Mouse (Mus musculus) heart, postnatal 0 days (tissue): ENCODE data around the gene Mgst1. TPM values are rescaled to one million over a fixed set of nuclear protein-coding genes. Genes with fewer than 3 reads are reported as not detected.

ENCODE experiments used
- ATAC-seq: fragments of 200-750 bp; cut with Nextera tagmentation; 2 replicates; pipeline ENCODE4 v1.8.0; 2017; ENCODE audit warnings: low read depth, moderate number of reproducible peaks, moderate library complexity; ENCODE audit not compliant: insufficient read depth
- DNase-seq: peaks from one replicate; pipeline ENCODE4 v3.0.0-alpha.2; 2016; ENCODE audit warnings: low spot score
- H3K27ac ChIP-seq: fragments of 300-500 bp; sonication (generic); 2 replicates; pipeline ENCODE4 v1.5.1; 2014; ENCODE audit warnings: low read depth, mild to moderate bottlenecking
- H3K27me3 ChIP-seq: fragments of 300-500 bp; sonication (generic); 2 replicates; pipeline ENCODE4 v1.6.1; 2014; ENCODE audit warnings: low read length, mixed read lengths; ENCODE audit not compliant: control insufficient read depth, insufficient read depth
- H3K36me3 ChIP-seq: fragments of 300-500 bp; sonication (generic); replicated peaks from 2 replicates; pipeline ENCODE4 v1.6.1; 2014; ENCODE audit warnings: low read length, mixed read lengths; ENCODE audit not compliant: control insufficient read depth, insufficient read depth
- H3K4me1 ChIP-seq: fragments of 300-500 bp; sonication (generic); 2 replicates; pipeline ENCODE4 v1.6.1; 2014; ENCODE audit warnings: antibody characterized with exemption; ENCODE audit not compliant: control insufficient read depth, insufficient read depth
- H3K4me2 ChIP-seq: fragments of 300-500 bp; sonication (generic); 2 replicates; pipeline ENCODE4 v1.6.1; 2014; ENCODE audit warnings: low read depth, mild to moderate bottlenecking, low read length, moderate library complexity
- H3K4me3 ChIP-seq: fragments of 300-500 bp; sonication (generic); 2 replicates; pipeline ENCODE4 v1.5.1; 2014; ENCODE audit warnings: low read depth, low read length
- H3K9ac ChIP-seq: fragments of 300-500 bp; sonication (generic); replicated peaks from 2 replicates; pipeline ENCODE4 v1.6.1; 2014; ENCODE audit warnings: low read depth, low read length, mixed read lengths
- H3K9me3 ChIP-seq: fragments of 300-500 bp; sonication (generic); replicated peaks from 2 replicates; pipeline ENCODE4 v1.6.1; 2016; ENCODE audit warnings: low read length; ENCODE audit not compliant: control insufficient read depth
- CTCF ChIP-seq: IDR thresholded peaks from 2 replicates; pipeline ENCODE4 v1.5.1; 2016; ENCODE audit warnings: antibody characterized with exemption, control low read depth, low read depth
- EP300 ChIP-seq: IDR thresholded peaks from 2 replicates; pipeline ENCODE4 v1.6.1; 2016; ENCODE audit warnings: antibody characterized with exemption, low read depth
- WGBS: fragments of 180-500 bp; shearing (Covaris S2); extraction: QIAGEN DNeasy Blood & Tissue Kit; methylation state at CpG from one replicate; pipeline ENCODE4 v1.1.7; 2014; 5-methylcytosine and 5-hydroxymethylcytosine counted together
- polyA plus RNA-seq: library from polyadenylated mRNA; unstranded; fragments of >200 nt; fragmentation: Nextera tagmentation; extraction: Ambion mirVana; gene quantifications from 2 replicates; pipeline ENCODE4 v1.2.1, GENCODE M21; 2015
- total RNA-seq: library from RNA; depleted of rRNA; stranded (reverse); fragments of >200 nt; gene quantifications from 2 replicates; pipeline ENCODE4 v1.2.3, GENCODE M21; 2014; ENCODE audit warnings: low replicate concordance

Gene Mgst1
- total and polyA plus RNA-seq, 2 experiments from 2014 or later, result 62.2 to 117 TPM

GRCm38 (mm10) chr6:138104559-138104958, 35.6 kb upstream of the Mgst1 start:
- Histone ChIP-seq H3K9me3 (no peaks in the 10 kb centered on the region), H3K4me1 (no peaks in the 10 kb centered on the region), H3K4me3 (no peak overlapping the region), H3K27me3 (no peaks in the 10 kb centered on the region), H3K4me2 (no peak overlapping the region), H3K9ac (no peak overlapping the region), H3K36me3 (no peaks in the 10 kb centered on the region), H3K27ac (no peak overlapping the region)
- ATAC-seq, result no peak
- DNase-seq, result no peak
- TF ChIP-seq CTCF (no peak), EP300 (no peak)

GRCm38 (mm10) chr6:138117496-138117895, 22.6 kb upstream of the Mgst1 start:
- Histone ChIP-seq H3K9me3 (no peaks in the 10 kb centered on the region), H3K27me3 (no peaks in the 10 kb centered on the region), H3K36me3 (no peaks in the 10 kb centered on the region), H3K27ac (no peak overlapping the region), H3K4me1 (no peaks in the 10 kb centered on the region), H3K9ac (no peak overlapping the region), H3K4me3 (no peak overlapping the region), H3K4me2 (no peak overlapping the region)
- TF ChIP-seq EP300 (no peak), CTCF (no peak)
- whole genome bisulfite sequencing, result 74% methylated on average over 3 of the region's 3 CpGs
- ATAC-seq, result no peak
- no peak for DNase-seq

- ATAC-seq (peak; percentile 57; the same call in 1 of the 2 replicates), DNase-seq (peak; percentile 30)
- H3K4me1 ChIP-seq, result peaks cover 7% of the 10 kb centered on the region
- no peak overlapping the region for H3K9ac ChIP-seq
- TF ChIP-seq EP300, result no peak
- no peak for TF ChIP-seq CTCF
- no peaks in the 10 kb centered on the region for H3K36me3 ChIP-seq
- no peaks in the 10 kb centered on the region for H3K9me3 ChIP-seq
- peak overlapping the region; percentile 36 for H3K27ac ChIP-seq
- no peak overlapping the region for H3K4me2 ChIP-seq
- H3K27me3 ChIP-seq, result no peaks in the 10 kb centered on the region
- 42% methylated on average over 10 of the region's 10 CpGs for WGBS
- no peak overlapping the region for H3K4me3 ChIP-seq
Observed at GRCm38 (mm10) chr6:138128392-138129335, 11.5 kb upstream of the Mgst1 start.

- H3K27ac ChIP-seq, result no peak overlapping the region
- ATAC-seq (no peak), DNase-seq (no peak)
- no peak overlapping the region for H3K4me3 ChIP-seq
- no peak overlapping the region for H3K9ac ChIP-seq
- no peak overlapping the region for H3K4me2 ChIP-seq
- H3K4me1 ChIP-seq, result peaks cover 7% of the 10 kb centered on the region
- TF ChIP-seq CTCF (no peak), EP300 (no peak)
- no peaks in the 10 kb centered on the region for H3K27me3 ChIP-seq
- 78% methylated on average over 3 of the region's 3 CpGs for WGBS
- no peaks in the 10 kb centered on the region for H3K9me3 ChIP-seq
- no peaks in the 10 kb centered on the region for H3K36me3 ChIP-seq
Observed at GRCm38 (mm10) chr6:138130541-138130940, 9.6 kb upstream of the Mgst1 start.

- peak overlapping the region; percentile 68; the same call in 1 of the 2 replicates for H3K27ac ChIP-seq
- H3K36me3 ChIP-seq, result no peaks in the 10 kb centered on the region
- no peaks in the 10 kb centered on the region for H3K9me3 ChIP-seq
- H3K4me1 ChIP-seq, result peaks cover 8% of the 10 kb centered on the region; the same call in 1 of the 2 replicates
- no peaks in the 10 kb centered on the region for H3K27me3 ChIP-seq
- H3K4me3 ChIP-seq, result peak overlapping the region; percentile 53
- no peak for TF ChIP-seq EP300
- no peak for TF ChIP-seq CTCF
- peak overlapping the region; percentile 68 for H3K4me2 ChIP-seq
- WGBS, result 1% methylated on average over 16 of the region's 16 CpGs
- DNase-seq (peak; percentile 55), ATAC-seq (peak; percentile 81)
- H3K9ac ChIP-seq, result peak overlapping the region; percentile 61
Observed at GRCm38 (mm10) chr6:138140336-138140735, 220 bp downstream of the Mgst1 start.
